Mouse (Mus musculus): ENCODE data around the gene Rxrb.

Gene Rxrb

DNA sequence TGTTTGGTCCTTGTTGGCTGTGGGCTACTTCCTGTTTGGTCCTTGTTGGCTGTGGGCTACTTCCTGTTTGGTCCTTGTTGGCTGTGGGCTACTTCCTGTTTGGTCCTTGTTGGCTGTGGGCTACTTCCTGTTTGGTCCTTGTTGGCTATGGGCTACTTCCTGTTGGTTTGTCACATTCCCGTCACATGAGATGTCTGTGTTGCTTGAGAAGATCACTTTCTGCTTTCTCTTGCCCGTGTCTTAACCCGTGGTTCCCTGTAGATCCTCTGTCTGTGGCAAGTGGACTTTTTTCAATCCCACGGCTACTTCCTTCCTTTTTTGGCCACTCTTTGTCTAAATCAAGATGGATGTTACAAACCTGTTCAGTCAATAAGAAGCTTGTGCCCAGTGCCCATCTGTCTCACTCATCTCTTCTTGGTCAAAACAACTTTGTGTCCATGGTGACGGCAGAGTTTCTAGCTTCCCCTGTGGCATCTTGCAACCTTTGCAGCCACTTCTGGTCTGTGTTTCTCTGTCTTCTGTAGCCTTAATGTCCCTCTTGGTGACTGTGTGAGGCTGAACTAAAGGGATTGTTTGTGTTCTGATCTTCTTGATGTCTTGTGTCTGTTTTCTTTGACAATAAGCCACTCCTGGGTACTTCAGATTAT lies 15.9 kb downstream of the Rxrb start:
- DNase-seq (ENCODE audit: low spot score), result no peak

DNA sequence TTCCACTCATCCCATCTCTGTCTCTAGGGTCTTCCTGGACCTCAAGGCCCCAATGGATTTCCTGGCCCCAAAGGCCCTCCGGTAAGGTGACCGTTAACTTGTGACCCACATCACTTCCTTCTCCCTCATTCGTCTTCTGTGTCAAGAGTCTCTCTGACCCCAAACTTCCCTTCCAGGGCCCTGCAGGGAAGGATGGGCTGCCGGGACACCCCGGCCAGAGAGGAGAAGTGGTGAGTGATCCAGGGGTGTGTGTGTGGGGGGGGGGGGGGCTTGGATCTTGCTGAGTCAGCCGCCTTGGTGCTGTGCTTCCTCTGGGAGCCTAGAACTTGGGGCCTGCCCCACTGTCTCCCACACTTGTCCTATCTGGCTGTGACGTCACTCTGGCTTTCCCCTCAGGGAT lies 25.6 kb downstream of the Rxrb start:
- no peak for DNase-seq (ENCODE audit: low spot score)

DNA sequence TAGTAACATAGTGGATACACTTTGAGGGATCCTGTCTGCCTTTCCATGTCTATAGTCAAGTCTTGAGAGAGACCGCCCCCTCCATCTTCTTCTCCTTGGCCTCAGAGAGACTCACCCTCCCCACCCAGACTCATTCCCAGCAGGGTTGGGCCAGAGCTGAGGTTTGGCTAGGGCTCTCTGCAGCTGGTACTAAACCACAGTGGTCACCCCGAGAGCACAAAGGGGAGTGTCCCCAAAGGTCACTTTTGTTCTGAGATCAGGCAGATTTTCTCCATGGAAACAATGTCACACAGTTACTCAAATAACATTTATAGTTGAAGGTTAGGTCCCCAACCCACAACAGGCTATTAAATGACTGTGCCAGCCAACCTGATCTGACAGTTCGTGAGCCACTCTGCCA lies 37.3 kb downstream of the Rxrb start:
- DNase-seq (ENCODE audit: low spot score), result no peak

DNA sequence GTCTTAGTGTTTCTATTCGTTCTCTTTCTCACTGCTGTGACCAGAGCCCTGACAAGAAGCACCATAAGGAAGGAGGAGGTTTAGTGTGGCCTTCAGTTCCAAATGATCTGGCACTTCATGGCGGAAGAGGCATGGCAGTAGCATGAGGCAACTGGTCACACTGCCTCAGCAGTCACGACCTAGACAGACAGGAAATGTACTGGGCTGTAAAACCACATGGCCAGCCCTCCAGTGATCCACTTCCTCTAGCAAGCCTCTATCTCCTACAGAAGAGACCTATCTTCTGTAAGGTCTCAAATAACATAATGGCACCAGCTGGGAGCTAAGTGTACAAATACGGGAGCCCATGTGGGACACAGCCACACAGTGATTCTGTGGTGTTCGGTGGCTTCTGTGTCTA lies 40.5 kb downstream of the Rxrb start:
- no peak for DNase-seq (ENCODE audit: low spot score)

DNA sequence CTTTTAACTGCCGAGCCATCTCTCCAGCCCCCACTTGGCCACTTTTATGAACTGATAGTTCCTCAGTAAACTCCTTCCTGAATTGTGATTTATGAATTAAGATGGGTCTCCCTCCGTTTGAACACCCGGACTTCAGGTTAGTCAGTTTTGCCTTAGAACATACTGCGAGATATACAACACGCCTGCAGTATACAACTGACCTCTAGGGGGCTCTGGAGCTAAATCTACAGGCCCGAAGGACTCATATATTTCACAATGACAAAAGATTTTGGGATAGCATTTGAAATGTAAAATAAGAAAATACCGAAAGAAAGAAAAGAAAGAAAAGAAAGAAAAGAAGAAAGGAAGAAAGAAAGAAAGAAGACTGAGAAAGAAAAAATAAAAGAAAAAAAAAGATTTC lies 43.7 kb downstream of the Rxrb start:
- peak; percentile 84 for DNase-seq (ENCODE audit: low spot score)

DNA sequence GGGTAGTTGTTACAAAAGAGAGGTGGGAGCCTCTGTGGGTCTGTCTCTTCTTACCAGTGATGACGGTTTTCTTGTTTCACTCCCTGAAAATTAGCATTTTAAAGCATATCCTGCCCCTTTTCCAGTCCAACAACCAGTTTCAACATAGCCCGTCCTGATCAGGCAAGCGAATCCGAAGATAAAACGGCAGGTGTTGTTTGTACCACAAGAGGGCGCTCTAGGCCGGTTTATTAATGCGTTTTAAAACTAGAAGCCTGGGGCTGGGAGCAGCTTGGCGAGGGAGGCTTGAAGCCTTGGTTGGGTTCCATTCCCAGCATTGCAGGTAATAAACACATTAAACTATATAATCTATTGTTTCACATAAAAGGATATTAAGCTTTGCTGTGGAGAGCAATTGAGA lies 45.9 kb downstream of the Rxrb start:
- DNase-seq (ENCODE audit: low spot score), result peak; percentile 78

DNA sequence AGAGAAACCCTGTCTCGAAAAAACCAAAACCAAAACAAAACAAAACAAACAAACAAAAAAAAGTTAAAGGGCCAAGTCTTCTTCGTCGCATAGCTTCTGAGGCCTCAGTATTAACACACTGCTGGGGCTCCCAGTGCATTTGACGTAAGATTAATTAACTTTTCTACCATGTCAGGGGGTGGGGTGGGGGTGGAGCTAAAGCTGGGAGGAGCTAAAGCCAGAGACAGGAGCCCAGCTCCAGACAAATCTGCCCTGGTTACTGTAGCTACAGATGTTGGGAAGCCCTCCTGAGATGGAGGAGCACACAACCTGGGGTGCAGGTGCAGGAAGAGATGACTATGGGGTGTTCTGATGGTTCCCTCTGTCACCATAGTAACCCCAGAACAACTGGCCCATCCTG lies 46.5 kb downstream of the Rxrb start:
- DNase-seq (ENCODE audit: low spot score), result no peak

DNA sequence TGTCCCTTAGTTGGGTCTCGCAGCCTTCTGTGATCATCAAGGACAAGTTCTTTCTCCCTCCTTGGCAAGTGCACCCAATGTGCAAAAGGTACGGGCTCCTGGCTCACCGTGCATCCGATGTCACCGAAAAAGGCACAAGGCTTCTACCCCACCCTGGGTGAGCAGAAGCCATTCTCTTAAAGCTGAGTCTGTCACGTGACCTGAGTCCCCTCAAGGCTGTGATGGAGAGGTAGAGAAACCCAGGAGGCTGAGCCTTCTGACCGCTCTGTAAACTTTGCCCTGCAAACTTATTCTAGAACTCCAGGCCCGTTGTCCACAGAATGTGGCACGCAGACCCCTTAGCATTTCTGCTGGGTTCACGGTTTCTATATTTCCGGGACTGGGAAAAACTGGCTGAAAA lies 47.4 kb downstream of the Rxrb start:
- DNase-seq (ENCODE audit: low spot score), result no peak

DNA sequence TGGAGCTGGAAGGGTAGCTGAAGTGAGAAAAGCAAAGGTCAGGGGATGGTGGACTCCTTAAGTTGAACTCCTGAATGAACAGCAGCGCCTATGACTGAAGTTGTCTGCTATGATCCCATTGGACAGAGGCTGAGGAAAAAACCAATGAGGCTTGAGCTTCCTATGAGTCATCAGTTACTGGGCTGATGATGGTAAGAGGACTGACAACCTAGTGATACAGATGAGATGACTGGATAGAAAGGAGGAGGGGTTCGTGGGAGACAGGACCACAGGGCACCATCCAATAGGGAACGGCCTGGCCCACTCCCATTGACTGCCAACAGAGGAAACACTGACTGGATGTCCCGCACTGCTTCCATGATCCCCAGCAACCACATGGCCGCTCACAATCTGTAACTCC lies 48.0 kb downstream of the Rxrb start:
- DNase-seq (ENCODE audit: low spot score), result peak; percentile 45

DNA sequence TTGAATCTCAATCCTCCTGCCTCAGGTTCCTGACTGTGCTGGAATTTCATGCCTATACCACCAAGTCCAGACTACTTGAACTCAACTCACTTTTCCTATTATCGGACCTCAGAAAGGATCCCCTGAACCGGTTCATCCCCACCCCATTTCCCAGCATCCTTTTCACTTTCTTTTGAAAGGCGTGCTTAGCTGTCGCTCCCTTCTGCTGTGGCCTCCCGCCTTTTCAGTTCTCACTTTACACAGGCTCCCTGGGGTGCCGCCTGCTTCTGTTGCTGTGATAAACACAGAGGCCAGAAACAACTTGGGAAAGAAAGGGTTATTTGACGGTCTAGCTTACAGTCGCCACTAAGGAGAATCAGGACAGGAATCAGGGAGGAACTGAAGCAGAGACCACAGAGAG lies 51.5 kb downstream of the Rxrb start:
- DNase-seq (ENCODE audit: low spot score), result no peak

DNA sequence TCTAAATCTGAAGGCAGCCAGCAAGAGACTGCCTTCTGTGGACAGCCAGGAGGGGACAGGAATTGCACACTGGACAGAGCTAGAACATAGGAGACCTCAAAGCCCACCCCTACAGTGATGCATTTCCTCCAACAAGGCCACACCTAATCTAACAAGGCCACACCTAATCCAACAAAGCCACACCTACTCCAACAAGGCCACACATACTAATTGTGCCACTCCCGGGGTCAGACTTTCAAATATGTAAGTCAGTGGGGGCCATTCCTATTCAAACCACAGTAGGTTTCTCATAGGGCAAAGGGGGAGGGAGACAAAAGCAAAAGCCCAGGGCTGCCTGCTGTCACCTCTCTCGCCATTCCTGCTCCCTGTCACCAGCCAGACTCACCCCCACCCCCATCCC lies 55.8 kb downstream of the Rxrb start:
- DNase-seq (ENCODE audit: low spot score), result no peak
